Mouse (Mus musculus) macrophage (primary cell): ENCODE data around the gene Psg16. TPM values are rescaled to one million over a fixed set of nuclear protein-coding genes. Genes with fewer than 3 reads are reported as not detected.

Experiments used
- H3K27ac ChIP-seq: fragments of 350-480 bp; formaldehyde crosslinking; 2 replicates; pipeline ENCODE4 v1.9.0; 2021
- H3K36me3 ChIP-seq: fragments of 350-480 bp; formaldehyde crosslinking; 2 replicates; pipeline ENCODE4 v1.9.0; 2021; ENCODE audit errors: inconsistent target
- H3K4me3 ChIP-seq: fragments of 350-480 bp; formaldehyde crosslinking; 2 replicates; pipeline ENCODE4 v1.9.0; 2021; ENCODE audit errors: inconsistent target
- H3K79me2 ChIP-seq: fragments of 350-480 bp; formaldehyde crosslinking; 2 replicates; pipeline ENCODE4 v1.9.0; 2021; ENCODE audit errors: inconsistent target
- WGBS: methylation state at CpG from one replicate; pipeline ENCODE4 v1.1.7; 2026; ENCODE audit warnings: inconsistent platforms; ENCODE audit not compliant: missing documents; 5-methylcytosine and 5-hydroxymethylcytosine counted together
- polyA plus RNA-seq: library from polyadenylated mRNA; stranded (reverse); fragments of 250-400 nt; gene quantifications from 3 replicates; pipeline ENCODE4 v1.2.4, GENCODE M21; 2018; ENCODE audit warnings: inconsistent platforms

Gene Psg16
- polyA plus RNA-seq, 1 experiment from 2014 or later = not detected

- Histone ChIP-seq H3K79me2 (no peaks in the 10 kb centered on the region), H3K27ac (no peak overlapping the region), H3K4me3 (no peak overlapping the region), H3K36me3 (no peaks in the 10 kb centered on the region)
- 64% methylated on average over 1 of the region's 1 CpGs for WGBS
Observed at GRCm38 (mm10) chr7:17135307-17135706, 61.5 kb downstream of the Psg16 start.

GRCm38 (mm10) chr7:17149931-17150330 lies 76.1 kb downstream of the Psg16 start, which contains the start of gene Ceacam3:
Gene Ceacam3 (plus strand): TSS chr7:17150282.
- Histone ChIP-seq H3K27ac (no peak within 1 kb of the TSS), H3K36me3 (no peaks in the 10 kb centered on the region), H3K79me2 (no peaks in the 10 kb centered on the region), H3K4me3 (no peak within 1 kb of the TSS)
- WGBS = 95% methylated on average over 2 of the region's 2 CpGs

- Histone ChIP-seq H3K27ac (no peak overlapping the region), H3K4me3 (no peak overlapping the region), H3K79me2 (no peaks in the 10 kb centered on the region), H3K36me3 (no peaks in the 10 kb centered on the region)
- 31% methylated on average over 2 of the region's 2 CpGs for WGBS
Observed at GRCm38 (mm10) chr7:17155634-17156033, 81.8 kb downstream of the Psg16 start.

GRCm38 (mm10) chr7:17156885-17157677 lies 83.2 kb downstream of the Psg16 start:
- no peak overlapping the region for H3K27ac ChIP-seq
- H3K79me2 ChIP-seq = no peaks in the 10 kb centered on the region
- H3K36me3 ChIP-seq = no peaks in the 10 kb centered on the region
- no peak overlapping the region for H3K4me3 ChIP-seq
- WGBS = 50% methylated on average over 3 of the region's 3 CpGs

GRCm38 (mm10) chr7:17159011-17159410 lies 85.2 kb downstream of the Psg16 start:
- 83% methylated on average over 7 of the region's 7 CpGs for WGBS
- H3K79me2 ChIP-seq = no peaks in the 10 kb centered on the region
- H3K36me3 ChIP-seq = no peaks in the 10 kb centered on the region
- H3K27ac ChIP-seq = no peak overlapping the region
- H3K4me3 ChIP-seq = no peak overlapping the region

- no peaks in the 10 kb centered on the region for H3K36me3 ChIP-seq
- no peaks in the 10 kb centered on the region for H3K79me2 ChIP-seq
- WGBS = 53% methylated on average over 4 of the region's 4 CpGs
- H3K4me3 ChIP-seq = no peak overlapping the region
- H3K27ac ChIP-seq = no peak overlapping the region
Observed at GRCm38 (mm10) chr7:17171827-17172226, 98.0 kb downstream of the Psg16 start.

Other genes starting within 250 kb of the Psg16 start
- gene Prkd2, start 231.1 kb upstream of the Psg16 start, polyA plus RNA-seq = 3.7 to 6.1 TPM (median 4.8 TPM) in 3 replicates
- gene Dact3, start 198.7 kb upstream of the Psg16 start, polyA plus RNA-seq = 0.15 to 0.32 TPM (median 0.31 TPM) in 3 replicates
- gene Gng8, start 182.3 kb upstream of the Psg16 start, polyA plus RNA-seq = not detected in 3 replicates
- 2.2 to 3.8 TPM (median 3.6 TPM) in 3 replicates for gene Ptgir, start 167.6 kb upstream of the Psg16 start, polyA plus RNA-seq
- 148 to 197 TPM (median 177 TPM) in 3 replicates for gene Calm3, start 149.9 kb upstream of the Psg16 start, polyA plus RNA-seq
- not detected in 3 replicates for gene Pnmal2, start 129.4 kb upstream of the Psg16 start, polyA plus RNA-seq
- not detected in 3 replicates for gene Pnmal1, start 114.4 kb upstream of the Psg16 start, polyA plus RNA-seq
- not detected in 3 replicates for gene Gm42372, start 91.0 kb upstream of the Psg16 start, polyA plus RNA-seq
- gene Ccdc8, start 81.3 kb upstream of the Psg16 start, polyA plus RNA-seq = 0.03 TPM in 1 of 3 replicates, not detected in the others
- gene Ppp5c, start 46.1 kb upstream of the Psg16 start, polyA plus RNA-seq = 49.0 to 68.9 TPM (median 61.2 TPM) in 3 replicates
- gene Hif3a, start 11.6 kb upstream of the Psg16 start, polyA plus RNA-seq = not detected in 3 replicates
- not detected in 3 replicates for gene Ceacam3, start 76.2 kb downstream of the Psg16 start, polyA plus RNA-seq
- not detected in 3 replicates for gene Psg29, start 129.4 kb downstream of the Psg16 start, polyA plus RNA-seq